Mouse (Mus musculus): ENCODE measurements around the gene Nos2. TPM values are rescaled to one million over a fixed set of nuclear protein-coding genes. Genes with fewer than 3 reads are reported as not detected.
"Not testable (repeated sequence)": the region's sequence is repeated elsewhere in the genome, so short reads cannot be mapped to it uniquely, and the experiment has no call there.

Nos2 gene
- polyA plus RNA-seq, 1 experiment from 2014 or later = 1.3 TPM

DNA sequence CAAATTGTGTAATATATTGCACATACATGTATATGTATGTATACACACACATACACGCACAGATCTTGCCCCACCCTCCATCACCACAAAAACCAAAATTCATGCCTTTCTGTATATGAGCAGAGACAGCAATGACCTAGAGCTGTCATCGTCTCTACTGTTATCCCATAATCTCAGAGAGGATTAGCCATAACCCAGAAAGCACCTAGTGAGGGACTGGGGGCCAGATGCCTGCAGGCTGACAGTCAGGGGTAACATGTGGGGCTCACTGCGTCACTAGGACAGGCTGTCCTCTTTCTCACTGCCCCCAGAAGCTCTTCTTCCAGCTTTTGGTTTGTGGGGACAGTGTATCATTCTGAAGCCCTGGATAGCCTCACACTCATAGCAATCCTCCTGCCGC lies 81.3 kb downstream of the Nos2 start:
- Histone ChIP-seq H3K27me3 (replicated peaks) (no peaks in the 10 kb centered on the region), H3K4me1 (peaks cover 23% of the 10 kb centered on the region), H3K36me3 (no peaks in the 10 kb centered on the region), H3K4me3 (replicated peaks) (no peak overlapping the region), H3K9ac (no peak overlapping the region), H3K4me2 (no peak overlapping the region), H3K27ac (peak overlapping the region; percentile 86), H3K9me3 (no peaks in the 10 kb centered on the region)
- 67% methylated on average over 4 of the region's 4 CpGs for WGBS
- no peak for ATAC-seq (ENCODE audit: insufficient read depth, low FRiP score, low read depth)

DNA sequence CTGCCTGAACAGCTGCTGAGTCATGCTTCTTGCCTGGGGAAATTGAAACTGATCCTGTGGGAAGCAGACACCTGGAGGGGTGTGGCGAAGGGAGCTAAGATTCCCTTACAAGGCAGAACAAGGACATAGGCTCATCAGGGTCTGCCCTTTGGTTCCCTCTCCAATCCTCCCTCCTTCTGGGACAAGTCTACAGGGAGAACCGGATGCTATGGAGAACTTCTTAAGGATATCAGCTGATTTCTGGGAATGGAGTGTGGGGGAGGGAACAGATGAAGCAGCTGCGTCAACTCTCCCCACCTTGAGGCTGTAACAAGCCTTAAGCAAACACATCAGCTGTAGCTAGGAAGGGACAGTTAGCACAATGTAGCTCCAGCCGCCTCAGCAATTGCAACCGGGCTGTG lies 82.0 kb downstream of the Nos2 start:
- WGBS = 45% methylated on average over 5 of the region's 5 CpGs
- ATAC-seq (ENCODE audit: insufficient read depth, low FRiP score, low read depth) = peak; percentile 67; the same call in 1 of the 2 replicates
- H3K4me2 ChIP-seq = no peak overlapping the region
- no peaks in the 10 kb centered on the region for H3K9me3 ChIP-seq
- no peaks in the 10 kb centered on the region for H3K27me3 ChIP-seq (replicated peaks)
- H3K9ac ChIP-seq = no peak overlapping the region
- H3K27ac ChIP-seq = peak overlapping the region; percentile 86
- H3K4me1 ChIP-seq = peaks cover 23% of the 10 kb centered on the region
- H3K36me3 ChIP-seq = no peaks in the 10 kb centered on the region
- H3K4me3 ChIP-seq (replicated peaks) = no peak overlapping the region

DNA sequence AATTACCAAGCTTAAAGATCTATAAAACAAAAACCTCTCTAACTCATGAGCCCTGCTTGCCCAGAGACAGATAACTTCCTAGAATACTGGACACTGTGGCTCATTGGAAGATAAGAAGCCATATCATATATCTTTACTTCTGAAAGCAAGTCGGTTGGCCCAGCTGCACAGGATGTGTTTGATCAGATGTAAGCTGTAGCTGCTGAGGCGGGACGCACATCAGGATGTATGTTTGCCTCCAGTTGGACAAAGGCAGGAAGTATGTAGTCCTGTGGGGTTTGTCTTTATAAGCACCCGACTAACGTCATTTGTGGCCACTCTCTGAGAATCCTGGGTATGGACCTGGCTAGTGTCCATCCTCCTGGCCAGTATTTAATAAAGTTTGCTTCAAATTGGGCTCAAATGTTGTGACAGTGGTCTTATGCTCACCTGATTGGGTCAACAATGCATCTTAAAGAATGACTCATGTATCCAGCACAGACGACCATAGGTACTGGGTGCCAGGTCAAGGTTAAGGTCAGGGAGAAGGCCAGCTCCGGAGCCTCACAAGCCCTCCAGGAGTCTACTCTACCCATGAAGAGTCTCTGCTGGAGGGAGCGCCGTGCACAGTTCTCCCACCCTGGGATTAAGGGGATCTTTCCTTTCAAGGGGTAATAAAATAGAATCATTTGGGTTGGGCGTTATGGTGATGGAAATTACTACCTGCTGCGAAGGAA lies 82.6 kb downstream of the Nos2 start:
- Histone ChIP-seq H3K4me2 (no peak overlapping the region), H3K36me3 (no peaks in the 10 kb centered on the region), H3K9ac (no peak overlapping the region), H3K4me3 (replicated peaks) (no peak overlapping the region), H3K9me3 (no peaks in the 10 kb centered on the region), H3K27me3 (replicated peaks) (no peaks in the 10 kb centered on the region), H3K4me1 (peaks cover 23% of the 10 kb centered on the region), H3K27ac (peak overlapping the region; percentile 86)
- WGBS = 56% methylated on average over 11 of the region's 11 CpGs
- ATAC-seq (ENCODE audit: insufficient read depth, low FRiP score, low read depth) = no peak

DNA sequence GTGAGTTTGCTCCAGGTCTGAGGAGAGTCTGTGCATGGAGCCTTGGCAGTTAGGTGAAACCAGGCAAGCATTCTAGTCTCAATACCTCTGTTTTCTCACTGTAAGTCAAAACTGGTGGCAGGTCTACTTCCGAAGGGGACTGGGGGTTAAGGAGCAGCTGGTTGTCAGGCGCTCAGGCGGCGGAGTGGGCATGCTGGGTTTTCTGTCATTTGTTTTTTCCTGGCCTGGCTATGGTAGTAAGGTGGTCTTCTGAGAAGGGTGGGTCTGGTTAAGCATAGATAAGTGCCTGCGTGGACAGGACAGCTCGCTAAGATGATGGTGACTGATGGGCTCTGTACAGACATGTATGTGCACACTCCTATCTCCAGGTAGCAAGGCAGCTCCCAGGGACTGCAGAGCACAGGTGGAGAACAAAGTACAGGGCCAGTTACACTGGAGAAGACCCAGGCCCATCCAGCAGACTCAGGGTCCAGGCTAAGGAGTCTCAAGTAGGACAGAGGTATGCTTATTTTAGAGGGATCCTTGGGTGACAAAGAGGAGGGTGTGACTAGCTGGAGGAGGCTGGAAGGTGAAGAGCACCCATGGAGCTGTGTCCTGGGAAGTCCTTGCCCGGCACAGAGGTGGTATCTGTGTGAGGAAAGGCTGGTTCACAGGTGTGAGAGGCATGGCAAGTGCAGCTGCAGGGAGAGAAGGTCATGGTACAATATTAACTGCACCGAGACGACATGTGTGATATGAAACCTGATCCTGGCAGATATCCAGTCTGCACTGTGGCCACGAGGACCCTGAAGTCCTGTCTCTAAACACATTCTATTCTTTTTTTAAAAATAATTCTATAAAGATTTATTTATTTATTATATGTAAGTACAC lies 83.4 kb downstream of the Nos2 start:
- WGBS = 69% methylated on average over 10 of the region's 10 CpGs
- Histone ChIP-seq H3K9ac (no peak overlapping the region), H3K4me2 (no peak overlapping the region), H3K9me3 (no peaks in the 10 kb centered on the region), H3K27ac (peak overlapping the region; percentile 86), H3K4me3 (replicated peaks) (no peak overlapping the region), H3K36me3 (no peaks in the 10 kb centered on the region), H3K4me1 (peaks cover 23% of the 10 kb centered on the region), H3K27me3 (replicated peaks) (no peaks in the 10 kb centered on the region)
- 0 out of 2 replicates have a peak, but pooled peaks have one; percentile 19 for ATAC-seq (ENCODE audit: insufficient read depth, low FRiP score, low read depth)

DNA sequence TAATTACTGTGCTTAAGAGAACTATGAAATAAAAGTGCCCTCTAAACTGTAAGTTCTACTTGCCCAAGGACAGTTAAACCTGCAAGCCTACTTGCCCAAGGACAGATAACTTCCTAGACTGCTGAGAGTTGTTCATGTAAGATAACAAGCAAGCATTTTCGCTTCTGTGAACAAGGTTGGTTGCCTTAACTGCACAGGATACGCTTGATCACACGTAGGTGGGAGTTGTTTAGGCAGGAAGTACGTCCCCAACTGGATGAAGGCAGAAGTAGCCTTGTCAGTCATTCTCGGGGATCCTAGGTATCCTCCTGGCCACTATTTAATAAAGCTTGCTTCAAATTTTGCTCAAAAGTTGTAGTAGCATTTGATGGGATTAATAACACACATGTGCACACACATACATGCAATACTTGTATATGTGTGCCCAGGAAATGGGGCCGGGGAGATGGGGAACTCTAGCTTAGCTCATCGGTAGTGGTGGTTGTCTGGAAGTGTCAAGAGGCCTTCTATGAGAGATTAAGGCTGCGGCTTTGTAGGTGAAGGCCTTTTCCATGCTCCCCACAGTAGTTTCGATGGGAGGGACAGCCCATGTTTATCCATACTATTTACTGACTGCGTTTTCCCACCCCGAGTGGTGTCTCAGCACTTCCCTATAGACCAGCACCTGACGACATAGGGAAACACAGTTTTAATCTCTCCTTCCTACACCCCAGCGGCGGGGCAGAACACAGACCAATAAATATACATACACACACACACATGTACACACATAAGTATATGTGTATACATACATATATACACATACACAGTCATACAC lies 85.2 kb downstream of the Nos2 start:
- no peak overlapping the region for H3K4me3 ChIP-seq (replicated peaks)
- no peaks in the 10 kb centered on the region for H3K9me3 ChIP-seq
- no peak overlapping the region for H3K4me2 ChIP-seq
- peaks cover 23% of the 10 kb centered on the region for H3K4me1 ChIP-seq
- no peak overlapping the region for H3K9ac ChIP-seq
- peak overlapping the region; percentile 14; the same call in 1 of the 2 replicates for H3K27ac ChIP-seq
- no peaks in the 10 kb centered on the region for H3K27me3 ChIP-seq (replicated peaks)
- H3K36me3 ChIP-seq = no peaks in the 10 kb centered on the region
- 77% methylated on average over 14 of the region's 14 CpGs for WGBS
- no peak for ATAC-seq (ENCODE audit: insufficient read depth, low FRiP score, low read depth)

DNA sequence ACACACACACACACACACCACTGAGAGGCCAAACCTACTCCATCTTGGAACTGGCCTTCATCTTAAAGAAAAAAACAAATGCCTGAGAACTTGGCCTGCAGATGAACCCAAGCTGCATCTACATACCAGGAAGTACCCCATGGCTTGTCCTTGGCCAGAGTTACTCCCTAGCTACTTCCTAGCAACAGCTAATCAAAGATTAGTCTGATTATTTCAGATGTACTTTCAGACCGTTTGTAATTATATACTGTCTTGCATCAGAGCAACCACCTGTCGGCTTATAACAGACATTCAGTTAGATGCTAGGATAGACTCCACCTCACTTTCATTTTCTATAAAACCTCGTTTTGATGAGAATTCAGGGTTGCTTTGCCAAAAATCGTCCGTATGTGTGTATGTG lies 85.8 kb downstream of the Nos2 start:
- H3K9ac ChIP-seq = no peak overlapping the region
- WGBS = 58% methylated on average over 5 of the region's 5 CpGs
- no peaks in the 10 kb centered on the region for H3K9me3 ChIP-seq
- peak overlapping the region; percentile 7; the same call in 1 of the 2 replicates for H3K27ac ChIP-seq
- no peak overlapping the region for H3K4me3 ChIP-seq (replicated peaks)
- H3K27me3 ChIP-seq (replicated peaks) = no peaks in the 10 kb centered on the region
- ATAC-seq (ENCODE audit: insufficient read depth, low FRiP score, low read depth) = no peak
- no peak overlapping the region for H3K4me2 ChIP-seq
- no peaks in the 10 kb centered on the region for H3K36me3 ChIP-seq
- H3K4me1 ChIP-seq = peaks cover 23% of the 10 kb centered on the region

DNA sequence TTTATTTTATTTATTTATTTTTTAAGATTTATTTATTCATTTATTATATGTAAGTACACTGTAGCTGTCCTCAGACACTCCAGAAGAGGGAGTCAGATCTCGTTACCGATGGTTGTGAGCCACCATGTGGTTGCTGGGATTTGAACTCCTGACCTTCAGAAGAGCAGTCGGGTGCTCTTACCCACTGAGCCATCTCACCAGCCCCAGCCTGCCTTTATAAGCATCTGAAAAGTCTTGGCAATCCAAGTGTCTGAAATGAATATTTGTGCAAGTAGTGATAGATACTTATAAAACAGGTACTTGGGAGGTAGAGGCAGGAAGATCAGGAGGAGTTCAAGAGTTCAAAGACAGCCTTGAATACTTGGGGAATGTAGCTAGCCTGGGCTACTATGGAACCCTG lies 86.8 kb downstream of the Nos2 start:
- H3K27me3 ChIP-seq (replicated peaks) = not testable (repeated sequence)

DNA sequence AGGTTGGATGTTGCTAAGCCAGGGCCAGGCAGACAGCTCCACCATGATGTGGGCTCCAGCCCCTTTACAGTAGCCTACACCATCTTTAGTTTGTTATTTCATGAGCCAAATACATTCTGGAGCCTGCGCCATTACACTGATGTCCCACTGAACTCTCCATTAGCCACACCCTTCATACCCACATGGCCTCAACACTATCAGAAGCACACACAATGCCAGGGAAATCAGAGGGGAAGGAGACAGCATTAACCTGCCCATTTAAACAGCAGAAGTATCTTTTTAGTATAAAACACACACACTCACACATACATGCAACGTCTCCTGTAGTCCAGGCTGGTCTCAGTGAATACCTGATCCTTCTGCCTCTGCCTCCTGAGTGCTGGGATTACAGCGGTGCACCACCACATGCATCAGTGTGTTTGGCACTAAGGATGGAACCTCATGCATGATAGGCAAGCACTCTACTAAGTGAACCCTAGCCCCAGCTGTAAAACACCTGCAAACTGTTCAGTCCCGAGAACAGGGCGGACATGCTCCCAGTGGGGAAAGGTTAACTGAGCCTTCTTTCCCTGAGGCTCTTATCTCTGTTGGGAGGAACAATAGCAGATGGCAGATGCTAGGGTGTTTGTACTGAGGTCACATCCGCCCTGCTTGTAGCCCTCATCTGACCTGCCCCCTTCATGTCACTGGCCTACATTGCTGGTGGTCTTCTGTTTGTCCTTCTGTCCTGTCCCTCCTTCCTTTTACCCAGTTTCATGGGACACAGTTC lies 87.6 kb downstream of the Nos2 start:
- Histone ChIP-seq H3K4me3 (replicated peaks) (no peak overlapping the region), H3K4me2 (no peak overlapping the region), H3K36me3 (no peaks in the 10 kb centered on the region), H3K27ac (no peak overlapping the region), H3K9ac (no peak overlapping the region), H3K9me3 (no peaks in the 10 kb centered on the region), H3K4me1 (0 out of 2 replicates have a peak, but pooled peaks cover 10% of the 10 kb centered on the region), H3K27me3 (replicated peaks) (no peaks in the 10 kb centered on the region)
- WGBS = 79% methylated on average over 6 of the region's 6 CpGs
- ATAC-seq (ENCODE audit: insufficient read depth, low FRiP score, low read depth) = no peak

More for the DNA sequence above, 86.8 kb downstream of the Nos2 start:
- not testable (repeated sequence) for H3K4me2 ChIP-seq; H3K27ac ChIP-seq; ATAC-seq (ENCODE audit: insufficient read depth, low FRiP score, low read depth); H3K9me3 ChIP-seq; H3K36me3 ChIP-seq; H3K4me3 ChIP-seq (replicated peaks); H3K9ac ChIP-seq
- WGBS = 79% methylated on average over 3 of the region's 3 CpGs
- H3K4me1 ChIP-seq = peaks cover 18% of the 10 kb centered on the region

DNA sequence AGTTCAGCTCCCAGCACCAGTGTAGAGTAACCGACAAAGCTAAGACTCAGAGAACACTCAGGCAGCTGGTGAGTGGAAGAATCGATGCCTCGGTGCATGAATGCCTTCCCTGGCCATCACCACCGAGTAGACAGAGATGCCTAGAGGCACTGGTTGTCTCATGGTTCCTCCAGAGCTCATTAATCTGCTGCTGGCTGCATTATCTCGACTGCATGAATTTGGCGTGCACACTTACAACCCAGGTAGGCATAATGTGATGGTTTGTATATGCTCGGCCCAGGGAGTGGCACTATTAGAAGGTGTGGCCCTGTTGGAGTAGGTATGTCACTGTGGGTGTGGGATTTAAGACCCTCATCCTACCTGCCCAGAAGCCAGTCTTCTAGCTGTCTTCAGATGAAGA lies 88.3 kb downstream of the Nos2 start:
- Histone ChIP-seq H3K27me3 (replicated peaks) (no peaks in the 10 kb centered on the region), H3K9ac (no peak overlapping the region), H3K36me3 (no peaks in the 10 kb centered on the region), H3K4me3 (replicated peaks) (no peak overlapping the region), H3K4me2 (no peak overlapping the region), H3K4me1 (0 out of 2 replicates have a peak, but pooled peaks cover 4% of the 10 kb centered on the region), H3K9me3 (no peaks in the 10 kb centered on the region), H3K27ac (no peak overlapping the region)
- ATAC-seq (ENCODE audit: insufficient read depth, low FRiP score, low read depth) = no peak
- WGBS = 81% methylated on average over 7 of the region's 7 CpGs

All from stomach, embryonic 15.5 days (tissue).